Mouse (Mus musculus) central nervous system, embryonic 11.5 days (tissue): ENCODE results near the gene Ccdc28b. TPM values are rescaled to one million over a fixed set of nuclear protein-coding genes. Genes with fewer than 3 reads are reported as not detected.

ENCODE experiments used
- polyA plus RNA-seq: library from polyadenylated mRNA; depleted of rRNA; stranded (reverse); fragments of >200 nt; gene quantifications from 2 replicates; pipeline ENCODE4 v1.2.3, GENCODE M21; 2012; rRNA removed

The Ccdc28b gene
- 66.0 and 106 TPM in 2 replicates for polyA plus RNA-seq

GRCm38 (mm10) chr4:129623681-129624091, at the start of gene Ccdc28b:
Gene Ccdc28b, minus strand, starts transcription at chr4:129623947.

GRCm38 (mm10) chr4:129672083-129672877, 48.5 kb upstream of the Ccdc28b start, which contains the start of gene Kpna6:
Gene Kpna6, minus strand, starts transcription at chr4:129672767.

GRCm38 (mm10) chr4:129640638-129641467, 17.1 kb upstream of the Ccdc28b start, which contains the start of gene Txlna:
Gene Txlna, minus strand, starts transcription at chr4:129641065.

GRCm38 (mm10) chr4:129618786-129619691, 4.7 kb downstream of the Ccdc28b start, which contains the start of gene Iqcc:
Gene Iqcc, minus strand, starts transcription at chr4:129619099.

GRCm38 (mm10) chr4:129614093-129614492, 9.7 kb downstream of the Ccdc28b start, which contains the start of gene Dcdc2b:
Gene Dcdc2b, minus strand, starts transcription at chr4:129614257.

GRCm38 (mm10) chr4:129600233-129601158, 23.3 kb downstream of the Ccdc28b start, which contains the start of the genes Eif3i and Tmem234:
Gene Eif3i, minus strand, starts transcription at chr4:129600648.
Gene Tmem234, plus strand, starts transcription at chr4:129600668.

GRCm38 (mm10) chr4:129578466-129578865, 45.3 kb downstream of the Ccdc28b start, which contains the start of gene Fam167b:
Gene Fam167b, minus strand, starts transcription at chr4:129578549.

GRCm38 (mm10) chr4:129573430-129573829, 50.3 kb downstream of the Ccdc28b start, which contains the start of gene Lck:
Gene Lck, minus strand, starts transcription at chr4:129573641.

Other genes starting within 250 kb of the Ccdc28b start
- gene Zbtb8a, start 245.8 kb downstream of the Ccdc28b start, polyA plus RNA-seq, result 8.9 and 10.6 TPM in 2 replicates
- 1.3 and 1.8 TPM in 2 replicates for gene Zbtb8b, start 183.1 kb downstream of the Ccdc28b start, polyA plus RNA-seq
- gene Bsdc1, start 162.4 kb downstream of the Ccdc28b start, polyA plus RNA-seq, result 22.8 and 26.0 TPM in 2 replicates
- not detected in 2 replicates for gene Tssk3, start 132.9 kb downstream of the Ccdc28b start, polyA plus RNA-seq
- gene Fam229a, start 132.8 kb downstream of the Ccdc28b start, polyA plus RNA-seq, result 0.17 TPM in 1 of 2 replicates, not detected in the other
- 1,168 and 1,436 TPM in 2 replicates for gene Marcksl1, start 110.4 kb downstream of the Ccdc28b start, polyA plus RNA-seq
- gene Hdac1, start 81.2 kb downstream of the Ccdc28b start, polyA plus RNA-seq, result 200 and 249 TPM in 2 replicates
- 9.3 and 10.9 TPM in 2 replicates for gene Lck, start 50.3 kb downstream of the Ccdc28b start, polyA plus RNA-seq
- gene Fam167b, start 45.4 kb downstream of the Ccdc28b start, polyA plus RNA-seq, result 2.1 and 2.6 TPM in 2 replicates
- gene Eif3i, start 23.3 kb downstream of the Ccdc28b start, polyA plus RNA-seq, result 355 and 420 TPM in 2 replicates
- 141 and 182 TPM in 2 replicates for gene Tmem234, start 23.3 kb downstream of the Ccdc28b start, polyA plus RNA-seq
- 1.6 and 2.2 TPM in 2 replicates for gene Dcdc2b, start 9.7 kb downstream of the Ccdc28b start, polyA plus RNA-seq
- 28.8 and 32.5 TPM in 2 replicates for gene Iqcc, start 4.8 kb downstream of the Ccdc28b start, polyA plus RNA-seq
- 74.6 and 161 TPM in 2 replicates for gene Txlna, start 17.1 kb upstream of the Ccdc28b start, polyA plus RNA-seq
- gene Kpna6, start 48.8 kb upstream of the Ccdc28b start, polyA plus RNA-seq, result 29.5 and 34.7 TPM in 2 replicates
- 33.4 and 45.2 TPM in 2 replicates for gene Tmem39b, start 72.9 kb upstream of the Ccdc28b start, polyA plus RNA-seq
- 123 and 125 TPM in 2 replicates for gene Khdrbs1, start 118.4 kb upstream of the Ccdc28b start, polyA plus RNA-seq
- gene Ptp4a2, start 187.3 kb upstream of the Ccdc28b start, polyA plus RNA-seq, result 103 and 122 TPM in 2 replicates